ENCODE assay signal across 7 mouse cellular contexts in the genomic region with DNA sequence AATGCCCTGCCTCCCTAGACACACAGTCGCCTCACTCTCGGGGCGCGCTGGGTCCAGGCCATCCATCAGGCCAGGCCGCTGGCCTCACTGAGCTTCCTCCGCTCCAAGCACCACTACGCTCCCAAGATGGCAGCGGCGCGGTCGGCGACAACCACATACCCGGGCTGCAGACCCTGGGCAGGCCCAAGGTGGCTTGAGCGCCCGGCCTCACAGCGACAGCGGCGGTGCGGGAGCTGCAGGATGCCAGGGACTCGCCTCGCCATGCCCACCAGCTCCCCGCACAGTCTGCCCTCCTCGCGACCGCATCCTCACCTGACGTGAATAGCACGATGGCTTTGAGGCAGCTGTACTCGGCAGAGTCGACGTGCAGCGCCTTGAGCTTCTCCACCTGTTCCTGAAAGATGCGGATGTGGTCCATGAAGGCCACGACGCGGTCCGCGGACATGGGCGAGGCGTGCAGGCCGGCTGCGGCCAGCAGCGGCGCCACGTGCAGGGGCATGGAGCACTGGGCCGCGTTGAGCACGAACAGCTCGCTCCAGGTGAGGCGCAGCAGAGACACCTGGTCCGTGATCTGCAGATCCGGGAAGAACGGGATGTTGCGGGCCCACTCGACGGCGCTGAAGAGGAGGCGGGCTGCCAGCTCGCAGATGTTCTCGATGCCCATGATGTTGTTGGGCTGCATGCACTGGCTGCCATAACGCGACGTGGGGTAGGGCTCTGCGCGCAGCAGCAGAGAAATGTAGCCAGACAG. TPM values are rescaled to one million over a fixed set of nuclear protein-coding genes. Genes with fewer than 3 reads are reported as not detected.
DNase-seq lines count a peak whose midpoint lies in the region; ATAC-seq and TF ChIP-seq lines count a peak whose summit lies in the region.

No protein-coding gene starts in this region.

- WGBS in forebrain, embryonic 10.5 days, result 1% methylated on average over 64 of the region's 64 CpGs
- WGBS in limb, embryonic 14.5 days, result 3% methylated on average over 56 of the region's 64 CpGs

- intact Hi-C loops in left cerebral cortex, postnatal 4 days (cut with DNase I), result loop anchor here (5.0 to 10.0 kb wide), 4 partner anchors 800 to 1350 kb away; a partner anchor contains a TSS
- intact Hi-C loops in left cerebral cortex, postnatal 14 days (cut with DNase I), result loop anchor here (5.0 kb wide), 2 partner anchors 213 to 303 kb away; no protein-coding TSS in a partner anchor

- H3K27me3 ChIP-seq in forebrain, embryonic 10.5 days (ENCODE audit: poor library complexity, severe bottlenecking), result peaks cover 66% of the 10 kb centered on the region
- H3K27me3 ChIP-seq in limb, embryonic 14.5 days (ENCODE audit: control insufficient read depth, insufficient read depth, low read length), result peaks cover 82% of the 10 kb centered on the region

- DNase-seq in left cerebral cortex, postnatal 4 days, result peak; percentile 54
- no peak for DNase-seq in left cerebral cortex, postnatal 14 days (ENCODE audit: low spot score in 2 of 2)
- peak; percentile 67 for DNase-seq in cerebellum, adult 11-12 months
- DNase-seq in forebrain, embryonic 10.5 days (ENCODE audit: extremely low spot score, low spot score), result peak; percentile 53
- no peak for DNase-seq in limb, embryonic 14.5 days (ENCODE audit: low spot score)
- no peak for DNase-seq in B cell, adult 2 months
- DNase-seq in adipocyte (ENCODE audit: low spot score), result no peak

- H3K9ac ChIP-seq in limb, embryonic 14.5 days (ENCODE audit: low read depth, low read length, severe bottlenecking), result no peak overlapping the region

- H3K4me3 ChIP-seq in forebrain, embryonic 10.5 days, result peak overlapping the region; percentile 96
- peak overlapping the region; percentile 32 for H3K4me3 ChIP-seq in limb, embryonic 14.5 days (replicated peaks; ENCODE audit: low read length)

- TF ChIP-seq POLR2A in limb, embryonic 14.5 days (IDR thresholded peaks at IDR 0.05; ENCODE audit: borderline replicate concordance, extremely low read depth, insufficient read depth, insufficient read length), result no peak

- H3K27ac ChIP-seq in forebrain, embryonic 10.5 days, result peak overlapping the region; percentile 100
- no peak overlapping the region for H3K27ac ChIP-seq in limb, embryonic 14.5 days (replicated peaks; ENCODE audit: low read depth, low read length)

- no peaks in the 10 kb centered on the region for H3K9me3 ChIP-seq in forebrain, embryonic 10.5 days
- H3K9me3 ChIP-seq in limb, embryonic 14.5 days (ENCODE audit: control insufficient read depth, low read length), result no peaks in the 10 kb centered on the region

- H3K4me1 ChIP-seq in forebrain, embryonic 10.5 days, result peaks cover 55% of the 10 kb centered on the region
- peaks cover 7% of the 10 kb centered on the region; the same call in 1 of the 2 replicates for H3K4me1 ChIP-seq in limb, embryonic 14.5 days (ENCODE audit: control insufficient read depth, insufficient read depth, low read length)

- peaks cover 64% of the 10 kb centered on the region for H3K36me3 ChIP-seq in forebrain, embryonic 10.5 days (replicated peaks)
- H3K36me3 ChIP-seq in limb, embryonic 14.5 days (ENCODE audit: control insufficient read depth, insufficient read depth, low read length), result no peaks in the 10 kb centered on the region

- no peak for ATAC-seq in limb, embryonic 14.5 days (ENCODE audit: low FRiP score, low read depth)

- H3K4me2 ChIP-seq in limb, embryonic 14.5 days (replicated peaks; ENCODE audit: low read depth, low read length, severe bottlenecking), result peak overlapping the region; percentile 47

RNA-seq across cellular contexts. Expression of a gene that starts 4.5 kb away (rescaled TPM):
- 100 to 1,000 TPM; 214 to 215 TPM for total RNA-seq in left cerebral cortex, postnatal 4 days (2021)
- total RNA-seq in left cerebral cortex, postnatal 14 days (2021), result 100 to 1,000 TPM; 133 to 142 TPM
- 64.9 and 66.1 TPM in 2 replicates for polyA plus RNA-seq in forebrain, embryonic 10.5 days (2016; fragmentation: Nextera tagmentation; extraction: Ambion mirVana)
- 16.6 and 26.6 TPM in 2 replicates for polyA plus RNA-seq in limb, embryonic 14.5 days (2012; rRNA removed)
- polyA plus RNA-seq in limb, embryonic 14.5 days (2014; fragmentation: Nextera tagmentation; extraction: Ambion mirVana), result 1.6 and 2.1 TPM in 2 replicates

Comparison
In these comparisons a context has a peak if more than half of its experiments do, and no peak if none do; other contexts are left out.
1. DNase-seq: peak in left cerebral cortex, postnatal 4 days (single experiment), cerebellum, adult 11-12 months (single experiment) and forebrain, embryonic 10.5 days (single experiment); none in left cerebral cortex, postnatal 14 days (0 of 2), limb, embryonic 14.5 days (single experiment), B cell, adult 2 months (0 of 2) and adipocyte (single experiment).